Mouse (Mus musculus): ENCODE results near the gene Fdx1. TPM values are rescaled to one million over a fixed set of nuclear protein-coding genes. Genes with fewer than 3 reads are reported as not detected.

The Fdx1 gene
- total and polyA plus RNA-seq, 3 experiments, result 82.0 to 113 (median 90.9) TPM

- TF ChIP-seq CTCF (IDR thresholded peaks at IDR 0.05) (peak; percentile 41), EP300 (IDR thresholded peaks at IDR 0.05; ENCODE audit: insufficient read depth, low read depth, low read length) (no peak)
- intact Hi-C loops (cut with DNase I), result no loop called here
- H3K27ac ChIP-seq, result no peak overlapping the region
- no peak for DNase-seq
- no peak overlapping the region for H3K9ac ChIP-seq (ENCODE audit: low read depth, low read length)
- no peak overlapping the region for H3K4me3 ChIP-seq
- no peaks in the 10 kb centered on the region; the same call in none of the 2 replicates for H3K4me1 ChIP-seq (ENCODE audit: control insufficient read depth, insufficient read depth, low read length)
- H3K27me3 ChIP-seq (ENCODE audit: control insufficient read depth, insufficient read depth, low read length), result no peaks in the 10 kb centered on the region
- WGBS, result 37% methylated on average over 1 of the region's 1 CpGs
- H3K36me3 ChIP-seq (ENCODE audit: control insufficient read depth, insufficient read depth, low read length), result no peaks in the 10 kb centered on the region
- no peaks in the 10 kb centered on the region for H3K79me2 ChIP-seq (replicated peaks; ENCODE audit: control insufficient read depth, insufficient read depth, low read length)
Observed at GRCm38 (mm10) chr9:51915580-51915979, 47.8 kb downstream of the Fdx1 start.

DNA sequence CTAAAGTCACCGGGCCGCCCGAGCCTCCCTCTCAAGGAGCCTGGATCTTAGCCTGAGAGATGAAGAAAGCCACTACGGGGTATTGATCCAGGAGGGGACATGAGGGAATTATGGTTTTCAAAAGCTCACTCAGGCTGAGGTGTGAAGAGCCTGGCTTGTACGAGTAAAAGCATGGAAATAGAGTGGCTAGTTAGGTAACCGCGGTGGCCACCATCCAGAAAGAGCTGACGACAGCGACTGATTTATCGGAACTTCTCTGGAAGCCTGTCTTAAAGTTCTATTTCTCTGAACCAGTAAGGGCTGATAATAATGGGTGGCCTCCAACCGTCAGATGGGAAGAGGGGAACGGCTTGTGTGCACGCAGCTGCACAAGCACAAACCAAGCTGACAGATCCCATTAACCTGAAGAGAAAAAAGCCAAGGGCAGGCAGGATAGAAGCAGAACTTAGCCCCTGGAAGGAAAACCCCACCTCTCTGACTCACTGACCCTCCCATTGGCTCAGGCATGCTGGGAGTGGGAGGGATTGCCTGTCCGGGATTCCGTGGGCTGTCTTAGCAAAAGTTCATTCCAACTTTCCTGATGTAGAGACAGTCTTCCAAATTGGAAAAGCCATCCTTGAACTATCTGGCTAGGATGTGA, 48.8 kb downstream of the Fdx1 start:
- Histone ChIP-seq H3K9ac (ENCODE audit: low read depth, low read length) (no peak overlapping the region), H3K4me3 (no peak overlapping the region), H3K27me3 (ENCODE audit: control insufficient read depth, insufficient read depth, low read length) (no peaks in the 10 kb centered on the region), H3K79me2 (replicated peaks; ENCODE audit: control insufficient read depth, insufficient read depth, low read length) (no peaks in the 10 kb centered on the region), H3K4me1 (ENCODE audit: control insufficient read depth, insufficient read depth, low read length) (no peaks in the 10 kb centered on the region; the same call in none of the 2 replicates), H3K27ac (no peak overlapping the region), H3K36me3 (ENCODE audit: control insufficient read depth, insufficient read depth, low read length) (no peaks in the 10 kb centered on the region)
- intact Hi-C loops (cut with DNase I), result no loop called here
- 74% methylated on average over 15 of the region's 15 CpGs for whole genome bisulfite sequencing
- TF ChIP-seq POLR2A (IDR thresholded peaks at IDR 0.05; ENCODE audit: insufficient read depth, low read depth, low read length) (no peak), CTCF (IDR thresholded peaks at IDR 0.05) (no peak), EP300 (IDR thresholded peaks at IDR 0.05; ENCODE audit: insufficient read depth, low read depth, low read length) (no peak)
- peak; percentile 17 to 19 for DNase-seq

GRCm38 (mm10) chr9:51908838-51909237, 54.5 kb downstream of the Fdx1 start:
- Histone ChIP-seq H3K4me3 (no peak overlapping the region), H3K9ac (ENCODE audit: low read depth, low read length) (no peak overlapping the region), H3K79me2 (replicated peaks; ENCODE audit: control insufficient read depth, insufficient read depth, low read length) (no peaks in the 10 kb centered on the region), H3K36me3 (ENCODE audit: control insufficient read depth, insufficient read depth, low read length) (no peaks in the 10 kb centered on the region), H3K27me3 (ENCODE audit: control insufficient read depth, insufficient read depth, low read length) (no peaks in the 10 kb centered on the region), H3K4me1 (ENCODE audit: control insufficient read depth, insufficient read depth, low read length) (peaks cover 1% of the 10 kb centered on the region), H3K27ac (no peak overlapping the region)
- intact Hi-C loops (cut with DNase I), result loop anchor here (1.0 to 10.0 kb wide), 4 partner anchors 132 to 748 kb away; no protein-coding TSS in a partner anchor
- TF ChIP-seq CTCF (IDR thresholded peaks at IDR 0.05) (peak; percentile 91), POLR2A (IDR thresholded peaks at IDR 0.05; ENCODE audit: insufficient read depth, low read depth, low read length) (no peak)
- 2% methylated on average over 2 of the region's 2 CpGs for WGBS
- peak; percentile 59 to 62 for DNase-seq

- WGBS, result 52% methylated on average over 3 of the region's 3 CpGs
- intact Hi-C loops (cut with DNase I), result loop anchor here (2.0 to 10.0 kb wide), 3 partner anchors 131 to 747 kb away; no protein-coding TSS in a partner anchor
Observed at GRCm38 (mm10) chr9:51908255-51908654, 55.1 kb downstream of the Fdx1 start.

GRCm38 (mm10) chr9:51906938-51907337, 56.4 kb downstream of the Fdx1 start:
- DNase-seq, result no peak
- H3K27ac ChIP-seq, result no peak overlapping the region
- no peak overlapping the region for H3K9ac ChIP-seq (ENCODE audit: low read depth, low read length)
- H3K79me2 ChIP-seq (replicated peaks; ENCODE audit: control insufficient read depth, insufficient read depth, low read length), result no peaks in the 10 kb centered on the region
- H3K36me3 ChIP-seq (ENCODE audit: control insufficient read depth, insufficient read depth, low read length), result no peaks in the 10 kb centered on the region
- TF ChIP-seq POLR2A (IDR thresholded peaks at IDR 0.05; ENCODE audit: insufficient read depth, low read depth, low read length) (no peak), CTCF (IDR thresholded peaks at IDR 0.05) (no peak), EP300 (IDR thresholded peaks at IDR 0.05; ENCODE audit: insufficient read depth, low read depth, low read length) (no peak)
- intact Hi-C loops (cut with DNase I), result loop anchor here (5.0 to 10.0 kb wide), 2 partner anchors 130 to 242 kb away; no protein-coding TSS in a partner anchor
- no peaks in the 10 kb centered on the region for H3K27me3 ChIP-seq (ENCODE audit: control insufficient read depth, insufficient read depth, low read length)
- no peak overlapping the region for H3K4me3 ChIP-seq
- 76% methylated on average over 8 of the region's 8 CpGs for whole genome bisulfite sequencing
- H3K4me1 ChIP-seq (ENCODE audit: control insufficient read depth, insufficient read depth, low read length), result peaks cover 1% of the 10 kb centered on the region; the same call in 1 of the 2 replicates

More at GRCm38 (mm10) chr9:51908255-51908654, 55.1 kb downstream of the Fdx1 start:
- Histone ChIP-seq H3K4me3 (no peak overlapping the region), H3K4me1 (ENCODE audit: control insufficient read depth, insufficient read depth, low read length) (peaks cover 1% of the 10 kb centered on the region), H3K79me2 (replicated peaks; ENCODE audit: control insufficient read depth, insufficient read depth, low read length) (no peaks in the 10 kb centered on the region), H3K27ac (no peak overlapping the region), H3K9ac (ENCODE audit: low read depth, low read length) (no peak overlapping the region), H3K27me3 (ENCODE audit: control insufficient read depth, insufficient read depth, low read length) (no peaks in the 10 kb centered on the region), H3K36me3 (ENCODE audit: control insufficient read depth, insufficient read depth, low read length) (no peaks in the 10 kb centered on the region)
- TF ChIP-seq CTCF (IDR thresholded peaks at IDR 0.05) (no peak), POLR2A (IDR thresholded peaks at IDR 0.05; ENCODE audit: insufficient read depth, low read depth, low read length) (no peak), EP300 (IDR thresholded peaks at IDR 0.05; ENCODE audit: insufficient read depth, low read depth, low read length) (no peak)
- no peak for DNase-seq

Other genes starting within 250 kb of the Fdx1 start
- 10 to 100 TPM; 18.1 to 29.6 TPM for gene Arhgap20, start 198.2 kb downstream of the Fdx1 start, total RNA-seq (2021)
- gene Arhgap20, start 198.2 kb downstream of the Fdx1 start, polyA plus RNA-seq (2012; rRNA removed), result 3.5 and 6.2 TPM in 2 replicates
- gene Rdx, start 83.6 kb upstream of the Fdx1 start, total RNA-seq (2021), result 10 to 100 TPM; 81.8 to 97.0 TPM
- gene Rdx, start 83.6 kb upstream of the Fdx1 start, polyA plus RNA-seq (2012; rRNA removed), result 20.8 and 45.8 TPM in 2 replicates
- 10 to 100 TPM in 1 of 2 experiments, 1 to 10 TPM in 1; 8.2 to 10.1 TPM for gene Zc3h12c, start 205.0 kb upstream of the Fdx1 start, total RNA-seq (2021)
- gene Zc3h12c, start 205.0 kb upstream of the Fdx1 start, polyA plus RNA-seq (2012; rRNA removed), result 2.0 and 3.2 TPM in 2 replicates

All from heart, adult 2 months (tissue).